Mouse (Mus musculus) left cerebral cortex, postnatal 25 days (tissue): ENCODE measurements at regions not wholly inside any gene's neighbourhood (a gene's known extent, or its start where the extent isn't known, plus 50 kb on each side); places are given as distances from the start of the nearest gene placed in this dataset.

Source experiments
- DNase-seq, 2 experiments: peaks; one replicate each; pipeline ENCODE4 v3.0.0; 2022; ENCODE audit warnings: low spot score in 2 of 2, mixed read lengths in 1 of 2
- intact Hi-C: fragments of 180-260 bp; cut with DNase I; formaldehyde crosslinking; loops from one replicate; pipeline ENCODE4 v1.15.1; 2025

DNA sequence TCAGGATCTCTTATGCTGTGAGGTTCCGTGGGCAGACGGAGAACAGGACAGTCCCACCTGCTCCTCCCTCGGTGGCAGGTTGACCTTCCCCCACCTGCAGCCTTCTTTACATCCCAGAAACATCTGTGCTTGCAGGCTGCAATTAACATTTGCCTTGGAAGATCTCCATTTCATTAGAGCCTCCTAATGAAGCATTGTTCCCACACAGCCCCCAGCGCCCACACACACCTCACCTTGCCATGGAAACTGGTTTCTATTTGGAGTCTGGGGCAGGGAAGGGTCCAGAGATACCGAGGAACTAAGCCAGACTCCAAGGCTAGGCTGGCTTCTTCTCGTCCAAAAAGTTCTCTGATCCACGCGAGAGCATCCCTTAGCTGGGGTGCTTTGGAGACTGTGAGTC is 56.6 kb upstream of the Rpl38 start:
- intact Hi-C loops = no loop called here
- no peak for DNase-seq

DNA sequence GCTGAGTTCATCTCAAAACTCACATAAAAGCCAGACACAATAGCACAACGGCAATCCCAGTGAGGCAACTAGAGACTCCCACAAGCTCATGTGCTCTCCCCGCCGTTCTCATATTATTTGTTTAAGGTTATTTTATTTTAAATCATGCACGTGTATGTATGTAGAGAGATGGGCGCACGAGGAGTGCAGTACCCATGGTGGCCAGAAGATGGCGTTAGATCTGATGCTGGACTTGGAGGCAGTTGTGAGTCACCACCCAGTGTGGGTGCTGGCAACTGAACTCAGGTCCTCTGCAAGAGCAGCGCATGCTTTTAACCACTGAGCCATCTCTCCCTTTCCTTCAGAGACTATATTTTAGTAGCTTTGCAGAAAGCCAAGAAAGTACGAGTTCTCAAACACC is 60.3 kb upstream of the Rpl38 start:
- intact Hi-C loops = no loop called here
- no peak for DNase-seq

DNA sequence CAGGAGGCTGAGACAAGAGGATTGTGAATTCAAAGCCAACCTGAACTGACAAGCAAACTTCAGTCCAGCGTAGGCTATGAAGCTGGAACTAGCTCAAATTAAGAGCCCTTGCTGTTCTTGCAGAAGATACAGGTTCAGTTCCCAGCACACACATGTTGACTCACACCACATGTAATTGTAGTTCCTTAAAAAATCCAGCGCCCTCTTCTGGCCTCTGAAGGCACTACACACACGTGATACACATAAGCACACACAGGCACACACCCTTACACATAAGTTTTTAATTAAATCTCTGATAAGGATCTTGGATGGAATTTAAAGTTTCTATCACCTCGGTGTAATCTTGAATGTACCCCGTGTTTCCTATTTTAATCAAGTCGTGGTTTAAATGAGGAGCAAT is 65.2 kb upstream of the Rpl38 start:
- intact Hi-C loops = no loop called here
- no peak for DNase-seq

DNA sequence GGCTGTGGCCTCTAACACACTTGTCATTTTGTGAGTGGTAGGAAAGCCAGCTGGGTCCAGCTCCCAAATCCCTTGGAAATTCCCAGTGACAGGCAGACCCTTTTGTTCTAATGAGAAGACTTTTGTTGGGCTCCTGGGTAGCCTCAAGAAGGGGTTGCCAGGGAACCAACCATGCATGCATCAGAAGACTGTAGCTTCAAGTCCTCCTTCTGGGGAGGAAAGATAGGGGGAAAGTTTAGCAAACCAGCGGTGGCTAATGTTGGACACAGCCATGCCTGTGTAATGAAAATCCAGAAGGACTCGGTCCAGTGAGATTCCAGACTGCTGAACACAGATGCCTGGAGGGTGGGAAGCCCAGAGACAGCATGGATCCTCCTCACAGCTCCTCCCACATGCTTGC is 71.1 kb upstream of the Rpl38 start:
- DNase-seq = peak; percentile 7 to 40
- intact Hi-C loops = no loop called here

DNA sequence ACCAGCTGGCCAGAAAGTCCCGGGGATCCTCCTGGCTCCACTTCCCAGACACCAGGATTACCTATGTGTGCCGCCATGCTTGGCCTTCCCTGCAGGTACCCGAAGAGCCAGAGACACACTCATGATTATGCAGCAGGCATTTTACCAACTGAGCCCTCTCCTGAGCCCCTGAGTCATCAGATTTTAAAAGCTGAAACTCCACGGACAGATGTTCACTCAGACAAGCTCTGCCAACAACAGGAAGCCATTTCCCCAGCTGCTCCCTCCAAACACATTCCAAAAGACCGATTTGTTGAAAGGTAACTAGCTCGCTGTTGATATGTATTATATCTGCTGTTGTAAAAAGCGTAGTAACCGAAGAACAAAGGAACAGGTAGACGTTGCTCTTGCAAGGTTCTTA is 75.4 kb upstream of the Rpl38 start:
- peak; percentile 5 to 51 for DNase-seq
- intact Hi-C loops = no loop called here

DNA sequence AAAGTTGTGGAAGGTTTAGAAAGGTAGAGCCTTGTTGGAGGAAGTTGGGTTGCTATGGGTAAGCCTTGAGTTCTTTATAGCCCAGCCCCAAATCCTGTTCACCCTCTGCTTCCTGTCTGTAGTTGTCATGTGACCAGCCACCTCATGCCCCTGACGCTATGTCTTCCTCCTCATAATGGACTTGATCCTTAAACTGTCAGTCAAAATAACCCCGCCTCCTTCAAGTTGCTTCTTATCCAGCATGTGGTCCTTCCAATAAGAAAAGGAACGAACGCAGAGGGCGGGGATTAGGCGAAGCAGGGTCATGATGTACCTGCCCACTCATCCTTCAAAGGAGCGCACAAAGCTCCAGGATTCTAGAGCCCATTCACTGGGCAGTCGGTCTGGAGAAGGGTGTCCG is 79.8 kb upstream of the Rpl38 start:
- no peak for DNase-seq
- intact Hi-C loops = no loop called here

DNA sequence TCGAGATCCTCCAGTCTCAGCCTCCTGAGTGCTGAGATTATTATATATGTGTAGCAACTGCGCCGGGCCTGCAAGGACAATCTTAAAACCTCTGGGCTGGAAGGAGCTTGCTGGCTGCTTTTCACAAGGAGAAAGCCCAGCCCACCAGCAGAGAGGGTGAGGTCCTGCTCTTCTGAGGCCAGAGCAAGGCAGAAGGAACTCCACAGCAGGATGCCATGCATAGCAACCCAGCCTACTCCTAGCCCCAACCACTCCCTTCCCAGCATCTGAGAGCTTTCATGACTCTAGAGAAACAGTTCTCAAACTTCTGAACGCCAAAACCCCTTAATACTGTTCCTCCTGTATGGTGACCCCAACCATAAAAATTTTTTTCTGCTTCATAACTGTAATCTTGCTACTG is 80.3 kb upstream of the Rpl38 start:
- intact Hi-C loops = no loop called here
- no peak for DNase-seq

DNA sequence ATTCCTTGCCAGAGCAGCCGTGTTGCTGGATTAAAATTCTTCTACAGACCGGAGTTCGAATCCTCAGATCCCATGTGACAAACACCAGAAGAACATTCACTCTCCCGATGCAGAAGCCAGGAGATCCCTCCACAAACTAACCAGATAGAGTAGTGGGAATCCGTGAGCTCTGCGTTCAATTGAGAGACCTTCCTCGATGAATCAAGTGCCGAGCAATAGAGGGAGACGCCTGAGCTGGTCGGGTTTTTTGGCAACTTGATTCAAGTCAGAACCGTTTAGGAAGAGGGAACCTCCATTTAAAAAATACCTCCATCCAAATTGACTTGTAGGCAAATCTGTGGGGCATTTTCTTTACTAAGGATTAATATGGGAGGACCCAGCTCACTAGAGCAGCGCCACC is 81.9 kb upstream of the Rpl38 start:
- intact Hi-C loops = no loop called here
- no peak for DNase-seq

DNA sequence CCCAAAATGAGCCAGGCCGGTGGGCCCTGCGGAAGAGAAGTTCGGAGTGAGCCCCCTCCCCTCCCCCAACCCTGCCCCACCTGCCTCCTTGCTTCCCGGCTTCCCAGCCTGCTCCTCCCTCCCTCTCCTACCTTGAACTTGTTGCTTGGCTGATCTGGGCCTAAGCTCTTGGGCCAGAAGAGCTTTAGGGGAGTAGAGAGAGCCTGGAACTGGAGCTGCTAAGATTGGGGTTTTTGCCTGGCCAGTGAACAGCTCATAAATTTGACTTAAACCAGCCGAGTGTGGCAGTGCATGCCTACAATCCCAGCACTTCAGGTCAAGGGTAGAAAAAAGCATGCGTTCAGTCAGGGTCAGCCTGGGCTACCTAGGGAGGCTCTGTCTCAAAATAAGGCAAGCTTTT is 83.5 kb upstream of the Rpl38 start:
- no peak for DNase-seq
- intact Hi-C loops = no loop called here

DNA sequence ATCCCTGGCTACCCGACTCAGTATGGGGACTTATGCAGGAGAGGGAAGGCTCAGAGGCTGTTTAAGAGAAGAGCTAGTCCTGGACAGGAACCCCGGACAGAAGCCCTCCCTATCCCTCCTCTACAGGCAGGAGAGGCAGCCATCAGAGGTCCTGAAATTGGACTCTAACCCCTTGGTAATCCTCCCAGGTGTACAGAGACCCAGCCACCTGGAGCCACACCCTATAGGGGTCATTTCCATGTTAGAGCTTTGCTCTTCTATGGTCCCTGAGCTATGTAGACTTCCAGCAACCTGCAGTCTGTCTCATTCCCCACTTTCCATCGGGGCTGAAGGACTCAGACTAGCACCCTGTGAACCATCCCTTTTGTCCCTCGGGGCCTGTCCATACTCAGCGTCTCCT is 84.2 kb upstream of the Rpl38 start:
- intact Hi-C loops = no loop called here
- DNase-seq = no peak

DNA sequence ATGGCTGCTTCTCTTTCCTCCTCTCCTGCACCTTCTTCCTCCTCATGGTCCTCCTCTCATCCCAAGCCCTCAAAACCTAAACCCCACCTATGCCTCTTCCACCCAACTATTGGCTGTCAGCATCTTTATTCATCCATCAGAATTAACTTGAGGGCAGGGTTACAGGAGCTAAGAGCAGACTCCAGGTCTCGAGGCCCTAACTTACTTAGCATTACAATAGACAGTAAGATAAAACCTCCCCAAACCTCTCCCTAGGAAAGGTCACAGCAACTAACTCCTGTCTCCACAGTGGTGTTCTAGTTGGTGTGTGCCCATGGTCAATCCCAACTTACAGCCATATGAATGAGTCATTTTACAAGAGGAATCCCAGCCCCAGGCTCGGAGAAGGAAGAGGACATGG is 88.3 kb upstream of the Rpl38 start:
- intact Hi-C loops = no loop called here
- no peak for DNase-seq

DNA sequence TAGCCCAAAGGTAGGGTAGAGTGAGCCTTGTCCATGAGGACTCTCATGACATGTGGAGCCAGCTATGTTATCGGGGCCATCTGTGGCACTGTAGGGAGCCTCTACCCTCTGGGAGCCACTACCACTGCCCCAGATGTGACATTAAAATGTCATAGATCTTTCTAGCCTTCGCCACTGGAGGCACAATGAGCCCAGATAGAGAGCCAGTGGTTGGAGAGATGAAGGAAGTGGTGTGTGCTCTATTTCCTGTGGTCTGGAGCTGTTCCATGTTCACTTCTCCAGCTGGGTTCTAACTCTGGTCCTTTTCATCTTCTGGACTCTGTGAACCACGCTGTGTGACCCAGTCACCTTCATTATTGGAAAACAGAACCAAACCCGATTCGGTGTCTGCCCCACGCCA is 89.8 kb upstream of the Rpl38 start:
- DNase-seq = no peak
- intact Hi-C loops = no loop called here

DNA sequence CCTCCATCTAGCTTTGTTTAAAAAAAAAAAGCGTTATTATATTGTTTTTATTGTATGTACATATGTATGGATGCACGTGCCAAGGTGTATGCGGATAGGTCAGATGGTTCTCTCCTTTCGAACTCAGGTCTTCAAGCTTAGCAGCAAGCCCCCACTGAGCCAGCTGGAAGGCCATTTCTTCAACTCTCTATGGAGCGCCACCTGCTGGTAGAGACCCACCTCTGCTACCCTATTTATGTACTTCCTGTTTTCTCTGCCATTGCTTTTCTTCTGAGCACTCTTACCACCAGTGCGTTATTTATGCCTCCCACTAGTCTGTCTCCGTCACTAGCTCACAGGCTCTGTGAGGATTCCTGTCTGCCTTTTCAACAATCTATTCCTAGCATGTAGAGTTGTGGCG is 91.5 kb upstream of the Rpl38 start:
- no peak for DNase-seq
- intact Hi-C loops = no loop called here

DNA sequence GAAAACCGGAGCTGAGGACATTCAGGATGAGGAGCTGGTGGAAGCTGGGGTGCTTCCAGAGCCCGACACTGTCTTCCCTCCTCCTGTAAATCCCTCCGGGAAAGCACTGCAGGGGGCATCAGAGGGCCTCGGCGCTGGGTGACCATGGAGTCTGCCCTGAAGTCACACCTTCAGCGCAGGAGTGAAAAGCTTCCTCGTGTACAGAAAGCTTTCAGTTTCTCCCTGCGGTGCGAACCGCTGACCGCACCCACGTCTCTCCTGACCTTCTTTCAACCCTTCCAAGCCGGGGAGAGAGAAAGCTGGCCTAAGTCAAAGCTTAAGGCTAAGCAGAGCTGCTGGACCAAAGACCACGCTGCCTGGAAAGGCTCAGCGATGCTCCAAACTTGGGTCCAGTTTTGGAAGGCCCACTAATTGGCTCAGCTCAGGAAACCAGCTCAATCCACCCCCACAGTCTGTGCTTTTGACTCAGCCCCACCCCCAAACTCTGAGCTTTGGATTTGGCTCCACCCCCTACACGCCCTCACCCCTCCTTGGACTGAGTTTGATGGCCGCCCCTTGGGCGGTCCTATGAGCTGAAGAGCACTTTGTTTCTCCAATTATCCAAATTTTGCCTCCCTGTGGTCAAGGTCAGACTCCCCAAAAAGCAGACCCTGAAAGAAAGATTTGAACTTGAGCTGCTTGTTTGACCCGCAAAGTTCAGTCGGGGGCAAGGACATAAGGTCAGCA is 97.0 kb upstream of the Rpl38 start:
- intact Hi-C loops = no loop called here

DNA sequence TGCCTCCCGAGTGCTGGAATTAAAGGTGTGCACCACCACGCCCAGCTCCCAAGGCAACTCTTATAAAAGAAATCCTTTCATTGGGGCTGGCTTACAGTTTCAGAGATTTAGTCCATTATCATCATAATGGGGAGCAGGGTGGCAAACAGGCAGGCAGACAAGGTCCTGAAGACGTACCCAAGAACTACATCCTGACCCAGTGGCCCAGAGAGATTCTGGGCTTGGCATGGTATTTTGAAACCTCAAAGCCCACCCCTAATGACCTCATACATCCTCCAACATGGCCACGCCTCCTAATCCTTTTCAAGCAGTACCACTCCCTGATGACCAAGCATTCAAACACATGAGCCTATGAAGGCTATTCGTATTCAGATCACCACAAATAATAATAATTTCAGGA is 98.2 kb upstream of the Rpl38 start:
- intact Hi-C loops = no loop called here
- no peak for DNase-seq

More for the DNA sequence above, 97.0 kb upstream of the Rpl38 start:
- no peak for DNase-seq

DNA sequence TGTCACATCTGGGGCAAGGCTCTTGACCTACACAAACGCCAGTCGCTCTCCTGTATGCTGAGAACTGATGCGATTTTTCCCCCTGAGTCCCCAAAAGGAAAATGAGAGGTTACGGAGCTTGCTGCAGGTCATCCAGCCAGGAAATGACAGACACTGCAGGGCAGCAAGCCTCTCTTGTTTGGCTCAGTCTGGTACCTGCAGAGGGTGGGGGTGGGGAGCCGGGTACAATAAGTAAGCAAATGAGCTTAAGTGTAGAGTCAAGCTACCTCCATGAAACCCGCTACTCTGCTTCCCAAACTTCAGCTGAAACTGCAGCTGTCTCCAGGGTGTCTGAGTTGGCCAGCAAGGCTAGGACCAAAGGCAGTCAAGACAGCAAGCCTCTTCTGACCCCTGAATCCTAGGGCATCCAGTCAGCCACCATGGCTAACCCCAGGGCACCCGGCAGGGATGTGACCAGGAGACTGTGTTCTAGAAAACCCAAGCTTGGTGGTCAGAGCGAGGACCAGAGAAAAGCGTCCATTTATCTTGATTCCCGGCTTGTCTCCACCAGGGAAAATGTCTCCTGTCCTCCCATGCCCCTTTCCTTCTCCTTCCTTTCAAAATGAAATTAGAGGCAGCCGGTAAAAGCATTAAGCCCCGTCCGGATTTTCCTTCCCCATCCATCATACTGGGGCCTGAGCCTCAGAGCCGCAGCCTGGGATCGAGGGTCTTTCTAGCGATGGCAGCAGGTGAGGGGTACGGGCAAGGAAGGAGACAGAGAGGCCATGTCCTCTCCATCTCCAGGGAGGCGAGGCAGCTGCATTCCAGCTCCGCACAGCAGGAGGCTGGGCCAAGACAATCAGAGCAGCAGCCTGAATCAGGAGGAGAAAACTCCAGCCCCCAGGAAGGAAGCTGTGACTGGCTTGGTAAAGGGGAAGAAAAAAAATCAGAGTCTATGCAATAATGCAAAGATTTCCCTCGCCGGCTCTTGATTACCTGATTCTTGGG is 100.2 kb upstream of the Rpl38 start:
- no peak for DNase-seq
- intact Hi-C loops = no loop called here

DNA sequence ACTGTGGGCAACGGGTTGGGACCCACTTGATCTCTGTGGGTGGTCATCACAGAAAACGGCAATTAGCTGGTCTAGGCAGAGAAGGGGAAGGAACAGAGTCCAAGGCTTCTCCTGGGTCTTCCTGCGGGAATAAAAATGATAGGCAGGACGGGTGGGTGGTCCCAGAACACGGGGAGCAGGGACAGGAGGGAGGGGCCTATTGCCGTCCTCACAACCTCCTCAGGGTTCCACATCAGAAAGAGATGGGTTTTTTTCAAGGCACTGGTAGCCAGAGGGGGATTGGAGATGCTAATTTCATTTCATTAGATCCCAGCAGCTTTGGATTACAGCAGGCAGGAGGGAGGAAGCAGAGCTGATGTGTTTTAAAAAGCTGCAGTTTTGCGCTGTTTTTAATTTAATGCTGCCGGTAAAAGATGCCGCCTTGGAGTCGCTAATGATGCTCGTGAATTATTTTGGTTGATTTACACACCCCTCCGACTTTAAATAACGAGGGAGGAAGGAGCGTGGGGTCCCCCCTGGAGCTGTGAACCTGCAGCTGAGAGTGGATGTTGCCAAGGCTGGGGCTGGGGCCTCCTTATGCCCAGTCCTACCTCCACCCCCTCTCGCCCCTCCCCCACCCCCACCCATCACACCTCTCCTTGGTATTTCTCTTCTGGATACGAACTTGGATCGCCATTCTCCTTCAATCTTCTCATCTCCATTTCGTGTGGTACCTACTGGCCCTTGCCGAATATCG is 101.1 kb upstream of the Rpl38 start:
- intact Hi-C loops = no loop called here
- no peak for DNase-seq

DNA sequence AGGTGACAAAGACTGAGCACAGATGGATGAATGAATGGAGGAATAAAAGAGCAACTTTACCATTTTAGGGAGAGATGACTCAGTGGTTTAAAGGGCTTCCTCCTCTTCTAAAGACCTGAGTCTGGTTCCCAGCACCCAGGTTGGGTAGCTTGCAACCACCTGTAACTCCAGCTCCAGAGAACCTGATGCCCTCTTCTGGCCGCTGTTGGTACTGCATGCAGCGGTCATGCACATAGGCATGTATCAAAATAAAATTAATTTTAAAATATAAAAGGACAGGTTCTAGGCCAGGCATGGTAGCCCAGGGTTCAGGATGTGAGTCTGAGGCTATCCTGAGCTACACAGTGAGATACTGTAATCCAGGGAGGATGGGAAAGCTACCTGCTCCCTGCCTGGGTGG is 103.4 kb upstream of the Rpl38 start:
- DNase-seq = no peak
- intact Hi-C loops = no loop called here

DNA sequence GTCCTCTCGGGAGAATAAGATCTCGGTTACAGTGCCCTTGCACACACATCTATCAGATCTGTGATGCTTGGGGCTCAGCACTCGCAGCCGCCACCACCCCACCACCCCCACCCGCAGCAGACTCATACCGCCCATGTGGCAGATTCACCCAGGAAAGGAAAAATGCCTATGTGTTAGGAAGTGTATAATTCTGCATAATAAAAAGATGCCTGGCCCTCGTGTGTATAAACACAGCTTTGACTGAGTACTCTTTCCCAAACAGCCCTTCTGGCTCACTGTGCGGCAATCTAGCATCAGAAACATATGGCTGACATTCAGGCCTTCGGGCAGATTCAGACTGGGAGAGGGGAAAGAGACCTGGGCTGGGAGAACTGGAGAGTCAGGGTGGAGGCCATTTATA is 105.2 kb upstream of the Rpl38 start:
- DNase-seq = peak in 1 of 2 experiments; percentile 32
- intact Hi-C loops = no loop called here

DNA sequence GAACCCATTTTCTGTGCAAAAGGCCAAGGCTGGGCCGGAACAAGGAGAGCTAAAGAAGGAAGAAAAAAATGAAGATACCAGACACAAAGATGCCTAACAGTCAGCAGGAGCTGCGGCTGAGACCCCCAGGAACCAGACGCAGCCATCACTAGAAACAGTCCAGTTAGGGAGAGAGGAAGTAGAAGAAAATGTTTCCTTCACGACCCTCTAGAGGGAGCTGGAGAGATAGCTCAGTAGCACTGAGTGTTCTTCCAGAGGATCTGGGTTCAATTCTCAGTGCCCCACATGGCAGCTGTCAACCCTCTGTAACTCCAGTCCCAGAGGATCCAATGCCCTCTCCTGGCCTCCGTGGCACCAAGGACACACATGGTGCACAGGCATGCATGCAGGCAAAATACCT is 113.7 kb upstream of the Rpl38 start:
- intact Hi-C loops = no loop called here
- no peak for DNase-seq
